Mouse (Mus musculus) thymus, adult 2 months (tissue): Measurements from ENCODE around the gene Itpr2. TPM values are rescaled to one million over a fixed set of nuclear protein-coding genes. Genes with fewer than 3 reads are reported as not detected.

Experiments used
- DNase-seq: peaks from one replicate; pipeline ENCODE4 v3.0.0; 2021
- H3K27ac ChIP-seq: fragments of 200-500 bp; 2 replicates; pipeline ENCODE4 v1.5.1; 2012; ENCODE audit warnings: low read length, control low read depth; ENCODE audit not compliant: control insufficient read depth, insufficient read depth
- H3K27me3 ChIP-seq: fragments of 200-500 bp; 2 replicates; pipeline ENCODE4 v1.6.1; 2012; ENCODE audit warnings: mild to moderate bottlenecking, low read length, moderate library complexity, mixed read lengths; ENCODE audit not compliant: control insufficient read depth, insufficient read depth
- H3K36me3 ChIP-seq: fragments of 200-500 bp; 2 replicates; pipeline ENCODE4 v1.6.1; 2012; ENCODE audit warnings: mild to moderate bottlenecking, low read length, moderate library complexity; ENCODE audit not compliant: control insufficient read depth, insufficient read depth
- H3K4me1 ChIP-seq: fragments of 200-500 bp; replicated peaks from 2 replicates; pipeline ENCODE4 v1.6.1; 2012; ENCODE audit warnings: low read length; ENCODE audit not compliant: control insufficient read depth, insufficient read depth
- H3K4me3 ChIP-seq: fragments of 200-500 bp; 2 replicates; pipeline ENCODE4 v1.5.1; 2012; ENCODE audit warnings: mild to moderate bottlenecking, low read length, control low read depth, moderate library complexity; ENCODE audit not compliant: control insufficient read depth, insufficient read depth
- CTCF ChIP-seq: fragments of 200-500 bp; IDR thresholded peaks from 2 replicates; pipeline ENCODE4 v1.5.1; 2012; ENCODE audit warnings: mild to moderate bottlenecking, control low read depth, low read length, moderate library complexity, borderline replicate concordance; ENCODE audit not compliant: control insufficient read depth, poor library complexity, insufficient read depth; ENCODE audit errors: extremely low read depth
- POLR2A ChIP-seq: fragments of 200-500 bp; IDR thresholded peaks from 2 replicates; pipeline ENCODE4 v1.6.1; 2012; ENCODE audit warnings: mild to moderate bottlenecking, low read length, control low read depth, moderate library complexity; ENCODE audit not compliant: control insufficient read depth, poor library complexity, insufficient read depth; ENCODE audit errors: extremely low read depth
- WGBS: fragments of 180-500 bp; shearing (Covaris S2); methylation state at CpG from one replicate; pipeline ENCODE4 v1.1.7; 2018; 5-methylcytosine and 5-hydroxymethylcytosine counted together
- polyA plus RNA-seq: library from polyadenylated mRNA; depleted of rRNA; stranded (reverse); fragments of >200 nt; gene quantifications from 2 replicates; pipeline ENCODE4 v1.2.3, GENCODE M21; 2012

Gene Itpr2
- polyA plus RNA-seq, 1 experiment = 60.3 TPM

GRCm38 (mm10) chr6:146081578-146081977 is 420.4 kb downstream of the Itpr2 start:
- no peak for TF ChIP-seq POLR2A
- TF ChIP-seq CTCF = no peak
- Histone ChIP-seq H3K4me1 (peaks cover 21% of the 10 kb centered on the region), H3K27ac (no peak overlapping the region), H3K27me3 (no peaks in the 10 kb centered on the region), H3K4me3 (no peak overlapping the region), H3K36me3 (no peaks in the 10 kb centered on the region)
- WGBS = 94% methylated on average over 8 of the region's 8 CpGs
- no peak for DNase-seq

DNA sequence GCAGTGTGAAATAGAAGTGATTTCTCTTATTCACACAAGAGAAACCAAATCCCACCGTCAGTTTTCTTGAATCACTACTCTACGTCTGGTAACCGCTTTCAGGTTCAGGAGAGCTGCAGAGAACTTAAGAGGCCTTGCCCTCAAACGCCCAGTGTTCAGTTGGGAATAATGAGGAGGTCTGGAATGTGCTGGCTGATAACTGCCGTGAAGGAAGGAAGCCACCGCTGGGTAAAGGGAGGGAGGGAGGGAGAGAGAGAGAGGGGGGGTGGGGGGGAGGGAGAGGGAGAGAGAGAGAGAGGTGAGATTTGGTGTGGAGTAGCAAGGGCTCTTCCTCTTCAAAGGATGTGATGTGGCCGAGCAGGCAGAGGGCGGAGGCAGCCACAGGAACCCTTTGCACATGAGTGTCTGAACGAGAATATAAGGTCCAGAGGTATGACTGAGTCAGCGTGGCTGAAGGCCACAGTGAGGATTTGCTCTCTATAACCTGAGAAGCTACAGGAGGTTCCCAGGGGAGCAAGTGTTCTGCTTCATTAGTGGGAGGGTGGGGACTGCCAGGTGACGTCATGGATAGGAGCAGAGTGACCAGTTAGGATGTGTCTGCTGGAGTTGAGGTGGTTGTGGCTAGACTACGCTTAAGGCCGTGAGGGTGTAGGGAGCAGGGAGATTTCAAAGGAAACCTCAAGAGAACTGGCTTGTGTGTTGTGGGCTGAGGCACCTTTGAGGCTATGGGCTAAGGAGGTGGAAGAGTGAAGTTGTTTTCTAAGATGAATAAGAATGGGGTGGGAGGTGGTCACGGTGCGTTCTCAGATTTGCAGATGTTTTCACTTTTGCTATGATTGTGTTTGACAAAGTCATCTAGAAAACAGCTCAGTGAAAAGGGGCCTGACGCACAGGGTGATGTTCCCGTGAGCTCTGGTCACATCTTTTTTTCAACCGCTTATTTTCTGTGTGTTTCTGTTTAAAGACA is 421.2 kb downstream of the Itpr2 start:
- 18% methylated on average over 18 of the region's 18 CpGs for WGBS
- no peak for TF ChIP-seq POLR2A
- TF ChIP-seq CTCF = no peak
- H3K4me3 ChIP-seq = no peak overlapping the region
- peak; percentile 36 for DNase-seq
- H3K4me1 ChIP-seq = peaks cover 21% of the 10 kb centered on the region
- H3K27ac ChIP-seq = no peak overlapping the region
- H3K27me3 ChIP-seq = no peaks in the 10 kb centered on the region
- H3K36me3 ChIP-seq = no peaks in the 10 kb centered on the region

DNA sequence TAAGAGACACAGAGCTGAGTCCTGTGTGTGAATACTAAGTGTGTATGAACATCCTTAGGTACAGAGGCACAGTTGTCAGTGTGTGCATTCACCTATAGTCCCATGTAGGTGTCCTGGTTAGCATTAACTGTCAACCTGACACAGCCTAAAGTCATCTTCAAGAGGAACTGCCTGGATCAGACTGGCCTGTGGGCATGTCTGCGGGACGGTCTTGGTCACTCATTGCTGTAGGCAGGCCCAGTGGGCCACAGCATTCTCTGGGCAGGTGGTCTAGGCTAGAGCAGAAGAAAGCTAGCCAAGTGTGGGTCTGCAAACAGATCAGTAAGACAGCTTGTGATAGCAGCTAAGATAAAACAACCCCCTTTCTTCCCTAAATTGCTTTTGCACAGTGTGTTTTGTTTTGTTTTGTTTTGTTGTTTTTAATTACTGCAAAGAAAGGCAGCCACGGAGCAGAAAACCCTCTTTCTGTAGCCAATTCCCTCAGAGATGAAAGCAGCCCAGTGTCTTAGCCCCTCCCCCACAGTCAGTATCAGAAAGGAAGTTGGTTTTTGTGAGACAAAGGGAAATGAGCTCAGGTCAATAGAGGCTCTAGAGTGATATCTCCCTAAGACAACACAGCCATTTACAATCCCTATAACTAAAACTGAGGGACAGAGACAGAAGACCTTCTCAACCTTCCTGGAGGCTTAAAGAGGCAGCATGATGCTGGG is 422.1 kb downstream of the Itpr2 start:
- Histone ChIP-seq H3K27me3 (no peaks in the 10 kb centered on the region), H3K4me3 (no peak overlapping the region), H3K36me3 (no peaks in the 10 kb centered on the region), H3K4me1 (peaks cover 21% of the 10 kb centered on the region), H3K27ac (no peak overlapping the region)
- peak; percentile 47 for DNase-seq
- WGBS = 49% methylated on average over 3 of the region's 3 CpGs
- TF ChIP-seq CTCF = no peak
- TF ChIP-seq POLR2A = no peak

DNA sequence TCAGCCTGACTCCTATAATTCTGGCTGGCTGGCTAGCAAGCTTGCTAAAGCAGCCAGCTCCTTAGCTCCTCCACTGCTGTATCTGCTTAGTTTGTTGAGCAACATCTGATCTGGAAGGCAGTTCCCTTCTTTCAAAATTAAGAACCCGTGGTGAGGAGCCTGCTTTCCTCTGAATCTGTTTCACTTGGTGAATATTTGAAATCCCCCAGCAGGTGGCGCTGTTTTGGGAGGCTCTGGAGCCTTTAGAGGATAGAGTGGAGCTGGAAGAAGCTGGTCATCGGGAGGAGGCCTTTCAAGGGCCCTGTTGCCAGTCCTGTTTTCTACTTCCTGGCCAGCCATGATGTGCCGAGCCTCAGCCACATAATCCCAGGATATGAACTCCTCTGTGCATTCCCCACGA is 422.8 kb downstream of the Itpr2 start:
- Histone ChIP-seq H3K4me3 (no peak overlapping the region), H3K27ac (no peak overlapping the region), H3K36me3 (no peaks in the 10 kb centered on the region), H3K4me1 (peaks cover 21% of the 10 kb centered on the region), H3K27me3 (no peaks in the 10 kb centered on the region)
- 0 out of 2 replicates have a peak, but pooled peaks have one; percentile 27 for TF ChIP-seq CTCF
- TF ChIP-seq POLR2A = no peak
- 41% methylated on average over 5 of the region's 5 CpGs for WGBS
- peak; percentile 71 for DNase-seq

DNA sequence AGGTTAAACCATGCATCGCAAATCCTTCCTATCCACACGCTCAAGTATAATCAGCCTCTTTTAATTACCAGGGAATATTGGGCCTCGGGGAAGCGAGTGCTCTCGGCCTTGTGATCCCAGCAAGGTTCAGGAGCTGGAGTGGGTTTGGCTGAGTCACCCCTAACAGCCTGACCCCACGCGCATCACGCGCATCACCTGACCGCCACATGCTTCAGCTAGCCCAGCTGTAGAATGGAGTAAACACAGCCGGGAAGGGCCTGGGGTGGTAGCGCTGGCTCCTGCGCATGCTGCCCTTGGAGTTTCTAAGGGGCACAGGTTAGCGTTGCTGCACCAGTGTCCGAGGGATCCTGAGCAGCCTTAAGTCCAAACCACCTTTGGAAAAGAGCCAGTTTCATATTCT is 423.9 kb downstream of the Itpr2 start:
- 98% methylated on average over 15 of the region's 15 CpGs for WGBS
- peaks cover 21% of the 10 kb centered on the region for H3K4me1 ChIP-seq
- no peak overlapping the region for H3K4me3 ChIP-seq
- TF ChIP-seq CTCF (no peak), POLR2A (no peak)
- no peaks in the 10 kb centered on the region for H3K36me3 ChIP-seq
- H3K27me3 ChIP-seq = no peaks in the 10 kb centered on the region
- DNase-seq = no peak
- H3K27ac ChIP-seq = no peak overlapping the region

DNA sequence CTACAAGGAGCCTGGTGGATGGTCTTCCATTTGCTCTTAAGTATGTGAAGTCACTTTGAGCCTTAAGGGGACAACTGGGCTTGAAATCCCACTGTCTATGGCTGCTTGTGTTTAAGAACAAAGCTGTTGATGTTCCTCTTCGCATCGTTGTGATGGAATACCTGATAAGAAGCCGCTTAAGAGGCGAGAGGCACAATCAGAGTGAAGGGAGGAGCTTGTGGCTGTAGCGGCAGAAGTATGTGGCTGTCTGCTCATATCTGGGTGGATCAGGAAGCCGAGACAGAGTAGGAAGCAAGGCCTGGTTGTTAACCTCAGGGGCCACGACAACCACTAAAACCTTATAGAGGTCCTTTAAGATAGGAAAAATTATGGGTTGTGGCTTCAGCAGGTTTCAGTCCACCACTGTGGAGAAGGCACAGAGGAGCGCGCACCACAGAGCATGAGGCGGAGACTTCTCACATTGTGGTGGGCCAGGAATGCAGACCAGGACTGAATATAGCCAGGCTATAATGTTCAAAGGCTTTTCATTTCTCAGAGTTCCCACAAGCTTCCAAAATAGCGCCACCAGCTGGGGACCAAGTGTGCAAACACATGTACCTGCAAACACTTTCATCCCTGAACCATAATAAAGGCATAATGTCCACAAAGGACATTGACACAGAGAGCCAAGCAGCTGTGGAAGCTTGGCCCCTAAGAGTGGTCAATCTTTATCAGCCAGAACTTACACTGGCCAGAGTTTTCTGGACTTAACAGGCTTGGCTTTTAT is 424.7 kb downstream of the Itpr2 start:
- Histone ChIP-seq H3K27ac (no peak overlapping the region), H3K36me3 (no peaks in the 10 kb centered on the region), H3K4me3 (no peak overlapping the region), H3K27me3 (no peaks in the 10 kb centered on the region), H3K4me1 (peaks cover 21% of the 10 kb centered on the region)
- DNase-seq = peak; percentile 18
- 12% methylated on average over 11 of the region's 11 CpGs for WGBS
- TF ChIP-seq CTCF (no peak), POLR2A (no peak)
